Mouse (Mus musculus) MEL (cell line): Measurements from ENCODE around the gene Arl15. TPM values are rescaled to one million over a fixed set of nuclear protein-coding genes. Genes with fewer than 3 reads are reported as not detected.

Experiments
- DNase-seq: peaks from one replicate; pipeline ENCODE4 v3.0.0; 2011; ENCODE audit warnings: low read depth, low spot score
- H3K27ac ChIP-seq: 2 replicates; pipeline ENCODE4 v1.5.1; 2012; ENCODE audit warnings: low read depth, mild to moderate bottlenecking, control low read depth, low read length, moderate library complexity; ENCODE audit not compliant: control insufficient read depth
- H3K27me3 ChIP-seq, 2 experiments: fragments of 150-350 bp in 1 of 2; sonication (generic) in 1 of 2; 2 replicates each; pipeline ENCODE4 v1.6.1; 2012; ENCODE audit warnings: low read length in 2 of 2, mild to moderate bottlenecking in 2 of 2, improper control_type of control experiment in 1 of 2, moderate library complexity in 1 of 2; ENCODE audit not compliant: insufficient read depth in 2 of 2, control insufficient read depth in 1 of 2
- H3K36me3 ChIP-seq, 2 experiments: 2 replicates each; pipeline ENCODE4 v1.6.1; 2012 to 2014; ENCODE audit warnings: low read length in 2 of 2, improper control_type of control experiment in 1 of 2, inconsistent platforms in 1 of 2, mild to moderate bottlenecking in 1 of 2; ENCODE audit not compliant: insufficient read depth in 2 of 2, control insufficient read depth in 1 of 2
- H3K4me1 ChIP-seq, 2 experiments: fragments of 150-350 bp in 1 of 2; sonication (generic) in 1 of 2; 2 replicates each; pipeline ENCODE4 v1.6.1; 2012; ENCODE audit warnings: low read length in 2 of 2, improper control_type of control experiment in 1 of 2, mild to moderate bottlenecking in 1 of 2; ENCODE audit not compliant: insufficient read depth in 2 of 2, control insufficient read depth in 1 of 2
- H3K4me3 ChIP-seq, 2 experiments: fragments of 150-350 bp in 1 of 2; sonication (generic) in 1 of 2; 2 replicates each; pipeline ENCODE4 v1.5.1; 2012; ENCODE audit warnings: low read depth in 2 of 2, low read length in 2 of 2, mild to moderate bottlenecking in 2 of 2, moderate library complexity in 2 of 2, control low read depth in 1 of 2, improper control_type of control experiment in 1 of 2; ENCODE audit not compliant: control insufficient read depth in 1 of 2, insufficient read depth in 1 of 2
- H3K79me2 ChIP-seq: 2 replicates; pipeline ENCODE4 v1.6.1; 2012; ENCODE audit warnings: mild to moderate bottlenecking, low read length, moderate library complexity; ENCODE audit not compliant: control insufficient read depth, poor library complexity, insufficient read depth
- H3K9ac ChIP-seq: 2 replicates; pipeline ENCODE4 v1.6.1; 2012; ENCODE audit warnings: low read depth, mild to moderate bottlenecking, control low read depth, low read length, moderate library complexity; ENCODE audit not compliant: control insufficient read depth, poor library complexity, severe bottlenecking
- H3K9me3 ChIP-seq: fragments of 150-350 bp; sonication (generic); replicated peaks from 2 replicates; pipeline ENCODE4 v1.6.1; 2012; ENCODE audit warnings: mild to moderate bottlenecking, low read length, improper control_type of control experiment, moderate library complexity; ENCODE audit not compliant: insufficient read depth
- CHD1 ChIP-seq: IDR thresholded peaks from 2 replicates; pipeline ENCODE4 v1.6.1; 2012; ENCODE audit warnings: low read depth, mild to moderate bottlenecking, inconsistent platforms, low read length, improper control_type of control experiment
- CHD2 ChIP-seq: IDR thresholded peaks from 2 replicates; pipeline ENCODE4 v1.6.1; 2011; ENCODE audit warnings: low read length, improper control_type of control experiment
- E2F4 ChIP-seq: IDR thresholded peaks from 2 replicates; pipeline ENCODE4 v1.6.1; 2011; ENCODE audit warnings: low read depth, low read length, improper control_type of control experiment, borderline replicate concordance
- EP300 ChIP-seq, 2 experiments: IDR thresholded peaks; 2 replicates each; pipeline ENCODE4 v1.6.1; 2011; ENCODE audit warnings: improper control_type of control experiment in 2 of 2, low read length in 2 of 2, low read depth in 1 of 2, mild to moderate bottlenecking in 1 of 2
- ETS1 ChIP-seq: IDR thresholded peaks from 2 replicates; pipeline ENCODE4 v1.6.1; 2012; ENCODE audit warnings: low read depth, mild to moderate bottlenecking, inconsistent platforms, low read length, improper control_type of control experiment, moderate library complexity
- GABPA ChIP-seq: IDR thresholded peaks from 2 replicates; pipeline ENCODE4 v1.6.1; 2012; ENCODE audit warnings: low read depth, mild to moderate bottlenecking, inconsistent platforms, low read length, improper control_type of control experiment, moderate library complexity
- GATA1 ChIP-seq: IDR thresholded peaks from 2 replicates; pipeline ENCODE4 v1.6.1; 2011; ENCODE audit warnings: low read depth, low read length, improper control_type of control experiment
- HCFC1 ChIP-seq: IDR thresholded peaks from 2 replicates; pipeline ENCODE4 v1.6.1; 2012; ENCODE audit warnings: low read depth, mild to moderate bottlenecking, inconsistent platforms, low read length, improper control_type of control experiment, moderate library complexity
- JUND ChIP-seq: IDR thresholded peaks from 2 replicates; pipeline ENCODE4 v1.6.1; 2011; ENCODE audit warnings: low read depth, mild to moderate bottlenecking, improper control_type of control experiment, low read length
- KAT2A ChIP-seq: conservative IDR thresholded peaks from 2 replicates; pipeline ENCODE4 v1.6.1; 2012; ENCODE audit warnings: low read depth, low read length, improper control_type of control experiment, inconsistent platforms
- MAFK ChIP-seq: IDR thresholded peaks from 2 replicates; pipeline ENCODE4 v1.6.1; 2011; ENCODE audit warnings: low read depth, mild to moderate bottlenecking, low read length, improper control_type of control experiment, borderline replicate concordance
- MAX ChIP-seq: IDR thresholded peaks from 2 replicates; pipeline ENCODE4 v1.6.1; 2011; ENCODE audit warnings: low read length, improper control_type of control experiment
- MEF2A ChIP-seq: IDR thresholded peaks from 2 replicates; pipeline ENCODE4 v1.6.1; 2014; ENCODE audit warnings: low read depth, mild to moderate bottlenecking, inconsistent platforms, low read length, improper control_type of control experiment; ENCODE audit not compliant: poor library complexity, insufficient replicate concordance, severe bottlenecking; ENCODE audit errors: extremely low read depth
- MYB ChIP-seq: IDR thresholded peaks from 2 replicates; pipeline ENCODE4 v1.6.1; 2011; ENCODE audit warnings: mild to moderate bottlenecking, low read depth, low read length, improper control_type of control experiment
- MYC ChIP-seq: IDR thresholded peaks from 2 replicates; pipeline ENCODE4 v1.6.1; 2011; ENCODE audit warnings: low read depth, mild to moderate bottlenecking, low read length, improper control_type of control experiment, moderate library complexity
- NELFE ChIP-seq: IDR thresholded peaks from 2 replicates; pipeline ENCODE4 v1.6.1; 2011; ENCODE audit warnings: low read depth, low read length, improper control_type of control experiment
- NRF1 ChIP-seq: IDR thresholded peaks from 2 replicates; pipeline ENCODE4 v1.6.1; 2014; ENCODE audit warnings: low read depth, mild to moderate bottlenecking, inconsistent platforms, low read length, improper control_type of control experiment, moderate library complexity; ENCODE audit not compliant: poor library complexity, insufficient read depth, severe bottlenecking
- POLR2AphosphoS2 ChIP-seq: IDR thresholded peaks from 2 replicates; pipeline ENCODE4 v1.6.1; 2011; ENCODE audit warnings: low read length, improper control_type of control experiment
- RCOR1 ChIP-seq: IDR thresholded peaks from 2 replicates; pipeline ENCODE4 v1.6.1; 2012; ENCODE audit warnings: low read depth, mild to moderate bottlenecking, inconsistent platforms, low read length, improper control_type of control experiment
- SIN3A ChIP-seq: IDR thresholded peaks from 2 replicates; pipeline ENCODE4 v1.6.1; 2012; ENCODE audit warnings: low read length, improper control_type of control experiment, inconsistent platforms
- SMC3 ChIP-seq: IDR thresholded peaks from 2 replicates; pipeline ENCODE4 v1.6.1; 2011; ENCODE audit warnings: low read depth, low read length, improper control_type of control experiment
- TAL1 ChIP-seq: IDR thresholded peaks from 2 replicates; pipeline ENCODE4 v1.6.1; 2012; ENCODE audit warnings: mild to moderate bottlenecking, inconsistent platforms, low read length, moderate library complexity, mixed read lengths
- TBP ChIP-seq: IDR thresholded peaks from 2 replicates; pipeline ENCODE4 v1.8.0; 2011; ENCODE audit warnings: low read depth, low read length, improper control_type of control experiment
- USF2 ChIP-seq, 2 experiments: IDR thresholded peaks; 2 replicates each; pipeline ENCODE4 v1.6.1; 2011 to 2012; ENCODE audit warnings: improper control_type of control experiment in 2 of 2, low read length in 2 of 2, borderline replicate concordance in 1 of 2, inconsistent platforms in 1 of 2, low read depth in 1 of 2, mild to moderate bottlenecking in 1 of 2; ENCODE audit not compliant: insufficient read depth in 1 of 2
- ZC3H11A ChIP-seq: IDR thresholded peaks from 2 replicates; pipeline ENCODE4 v1.6.1; 2012; ENCODE audit warnings: low read depth, mild to moderate bottlenecking, inconsistent platforms, low read length, improper control_type of control experiment
- polyA plus RNA-seq, 2 experiments: library from polyadenylated mRNA; stranded (reverse) in 1 of 2; unstranded in 1 of 2; fragments of >175 nt in 1 of 2; fragments of >200 nt in 1 of 2; gene quantifications; 2 replicates each; pipeline versions ENCODE4 v1.2.1 to v1.2.4; 2012; ENCODE audit warnings: low replicate concordance in 2 of 2, low read depth in 1 of 2; ENCODE audit not compliant: insufficient read length in 2 of 2, insufficient read depth in 1 of 2, missing spikeins in 1 of 2
- total RNA-seq: library from RNA; depleted of rRNA; stranded (reverse); fragments of 300-350 nt; gene quantifications from 2 replicates; pipeline ENCODE4 v1.2.3, GENCODE M21; 2012

Gene Arl15
- total and polyA plus RNA-seq, 3 experiments = 3.6 to 5.8 TPM; not detected in 1

- TF ChIP-seq E2F4 (no peak), GATA1 (no peak), MYB (no peak), MYC (no peak), NELFE (no peak), CHD2 (no peak), GABPA (no peak), ZC3H11A (no peak), NRF1 (no peak), ETS1 (no peak), MEF2A (no peak), KAT2A (no peak), TBP (no peak), MAFK (no peak), MAX (no peak), JUND (no peak), SIN3A (no peak), EP300 (IDR thresholded peaks at IDR 0.05; ENCODE audit: low read depth in 1 of 2, low read length in 2 of 2) (no peak), POLR2AphosphoS2 (no peak)
- TF ChIP-seq, all 39 proteins: peak for 0
- Histone ChIP-seq H3K36me3 (no peaks in the 10 kb centered on the region), H3K9me3 (no peaks in the 10 kb centered on the region), H3K4me3 (no peak overlapping the region), H3K9ac (no peak overlapping the region), H3K4me1 (no peaks in the 10 kb centered on the region), H3K79me2 (no peaks in the 10 kb centered on the region), H3K27ac (no peak overlapping the region), H3K27me3 (no peaks in the 10 kb centered on the region)
- DNase-seq = no peak
Observed at GRCm38 (mm10) chr13:114159634-114160391, 365.5 kb downstream of the Arl15 start.

- Histone ChIP-seq H3K4me3 (no peak overlapping the region), H3K27ac (no peak overlapping the region), H3K27me3 (no peaks in the 10 kb centered on the region), H3K79me2 (no peaks in the 10 kb centered on the region), H3K9me3 (no peaks in the 10 kb centered on the region), H3K9ac (no peak overlapping the region), H3K4me1 (no peaks in the 10 kb centered on the region), H3K36me3 (no peaks in the 10 kb centered on the region)
- DNase-seq = no peak
- TF ChIP-seq USF2 (IDR thresholded peaks at IDR 0.05; ENCODE audit: borderline replicate concordance in 1 of 2, insufficient read depth in 1 of 2, low read depth in 1 of 2, low read length in 2 of 2) (no peak), RCOR1 (no peak), NELFE (no peak), SMC3 (no peak), EP300 (IDR thresholded peaks at IDR 0.05; ENCODE audit: low read depth in 1 of 2, low read length in 2 of 2) (no peak), HCFC1 (no peak), TAL1 (no peak), MEF2A (no peak), CHD1 (no peak), ZC3H11A (no peak)
Observed at GRCm38 (mm10) chr13:114162753-114163152, 368.4 kb downstream of the Arl15 start.
